Mouse (Mus musculus) CH12.LX (cell line): ENCODE results near the gene Ufsp2.

Experiments used
- CTCF ChIP-seq, 2 experiments: IDR thresholded peaks in 1 of 2; conservative IDR thresholded peaks in 1 of 2; 2 replicates each; pipeline ENCODE4 v1.5.1; 2011 to 2012; ENCODE audit warnings: low read depth in 2 of 2, low read length in 2 of 2, improper control_type of control experiment in 1 of 2, inconsistent platforms in 1 of 2, mild to moderate bottlenecking in 1 of 2, moderate library complexity in 1 of 2
- E2F4 ChIP-seq: IDR thresholded peaks from 2 replicates; pipeline ENCODE4 v1.6.1; 2011; ENCODE audit warnings: low read depth, low read length, improper control_type of control experiment; ENCODE audit not compliant: insufficient replicate concordance
- JUND ChIP-seq: conservative IDR thresholded peaks from 2 replicates; pipeline ENCODE4 v1.6.1; 2011; ENCODE audit warnings: low read depth, low read length, improper control_type of control experiment
- NELFE ChIP-seq: IDR thresholded peaks from 2 replicates; pipeline ENCODE4 v1.6.1; 2011; ENCODE audit warnings: low read depth, low read length, improper control_type of control experiment
- NRF1 ChIP-seq: IDR thresholded peaks from 2 replicates; pipeline ENCODE4 v1.6.1; 2014; ENCODE audit warnings: low read depth, mild to moderate bottlenecking, inconsistent platforms, low read length, improper control_type of control experiment, moderate library complexity
- POLR2A ChIP-seq: IDR thresholded peaks from 2 replicates; pipeline ENCODE4 v1.6.1; 2011; ENCODE audit warnings: low read depth, mild to moderate bottlenecking, improper control_type of control experiment, low read length
- TBP ChIP-seq: conservative IDR thresholded peaks from 2 replicates; pipeline ENCODE4 v1.6.1; 2011; ENCODE audit warnings: low read depth, low read length, improper control_type of control experiment

DNA sequence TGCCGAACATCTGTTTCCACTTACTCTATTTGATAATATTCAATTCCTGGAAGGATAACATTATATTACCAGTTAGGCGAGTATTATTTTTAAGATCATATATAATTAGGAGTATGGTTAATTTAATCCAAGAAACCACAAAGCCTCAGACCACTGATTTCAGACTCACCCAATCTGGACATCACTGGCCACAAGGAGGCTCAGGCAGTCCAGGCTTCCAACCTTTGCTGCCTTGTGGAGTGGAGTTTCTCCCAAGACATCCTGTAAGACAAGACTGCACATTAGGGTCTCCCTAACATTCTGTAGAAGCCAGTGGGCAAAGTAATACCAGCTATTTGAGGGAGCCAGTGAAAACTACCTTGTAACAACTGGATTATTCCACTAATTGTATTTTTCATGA is 22.9 kb downstream of the Ufsp2 start:
- peak in 1 of 2 experiments; percentile 26; a peak in 1 of 4 replicates for TF ChIP-seq CTCF (conservative IDR thresholded peaks at IDR 0.05 in 1 of 2, IDR thresholded peaks at IDR 0.05 in 1 of 2; ENCODE audit: low read depth in 2 of 2, low read length in 2 of 2)
- TF ChIP-seq NRF1: no peak
- no peak for TF ChIP-seq POLR2A
- no peak for TF ChIP-seq JUND
- TF ChIP-seq TBP: no peak
- TF ChIP-seq E2F4: no peak
- no peak for TF ChIP-seq NELFE
